Comparison of ENCODE assay signal across 1 mouse cellular context in genomic region chr12:41526688-41527087, GRCm38 (mm10).
A peak's percentile ranks its signal among the peaks of the same experiment; 100 is the strongest.
TF ChIP-seq lines count a peak whose summit lies in the region.

No protein-coding gene starts in this region.

TF ChIP-seq in CH12.LX, 34 proteins besides CTCF, POLR2A, EP300 and RAD21:
- TF ChIP-seq JUND (conservative IDR thresholded peaks at IDR 0.05; ENCODE audit: low read depth, low read length) (no peak), CHD1 (IDR thresholded peaks at IDR 0.05; ENCODE audit: low read depth, low read length) (no peak), ETS1 (conservative IDR thresholded peaks at IDR 0.05; ENCODE audit: low read depth, low read length) (peak; percentile 31; the same call in 1 of the 2 replicates), CHD2 (IDR thresholded peaks at IDR 0.05; ENCODE audit: low read length) (no peak), TBP (conservative IDR thresholded peaks at IDR 0.05; ENCODE audit: low read depth, low read length) (no peak), MAZ (IDR thresholded peaks at IDR 0.05; ENCODE audit: low read depth, low read length) (no peak), BHLHE40 (IDR thresholded peaks at IDR 0.05; ENCODE audit: low read depth, low read length) (peak; percentile 68; the same call in 1 of the 2 replicates), PAX5 (IDR thresholded peaks at IDR 0.05; ENCODE audit: low read length) (no peak), KAT2A (IDR thresholded peaks at IDR 0.05; ENCODE audit: insufficient replicate concordance, low read length) (no peak), RCOR1 (conservative IDR thresholded peaks at IDR 0.05; ENCODE audit: low read depth, low read length) (no peak), MEF2A (IDR thresholded peaks at IDR 0.05; ENCODE audit: borderline replicate concordance, low read depth, low read length) (peak; percentile 63; the same call in 1 of the 2 replicates), NELFE (IDR thresholded peaks at IDR 0.05; ENCODE audit: low read depth, low read length) (no peak), E2F4 (IDR thresholded peaks at IDR 0.05; ENCODE audit: insufficient replicate concordance, low read depth, low read length) (no peak), SMC3 (IDR thresholded peaks at IDR 0.05; ENCODE audit: low read depth, low read length) (no peak), UBTF (IDR thresholded peaks at IDR 0.05; ENCODE audit: low read depth, low read length) (no peak)
